Mouse (Mus musculus): Measurements from ENCODE around the gene Masp2. TPM values are rescaled to one million over a fixed set of nuclear protein-coding genes. Genes with fewer than 3 reads are reported as not detected.

Gene Masp2
- polyA plus RNA-seq (2017; shearing (Covaris generic)): under 1 TPM in 1 of 3 experiments, not detected in 2; 0.63 TPM

- no peak for ATAC-seq
These were observed at the start of gene Masp2 for GRCm38 (mm10) chr4:148602357-148603120. Gene Masp2 (plus strand): TSS chr4:148602554.

- ATAC-seq: no peak
These were observed 44.6 kb upstream of the Masp2 start for GRCm38 (mm10) chr4:148557766-148558165.

DNA sequence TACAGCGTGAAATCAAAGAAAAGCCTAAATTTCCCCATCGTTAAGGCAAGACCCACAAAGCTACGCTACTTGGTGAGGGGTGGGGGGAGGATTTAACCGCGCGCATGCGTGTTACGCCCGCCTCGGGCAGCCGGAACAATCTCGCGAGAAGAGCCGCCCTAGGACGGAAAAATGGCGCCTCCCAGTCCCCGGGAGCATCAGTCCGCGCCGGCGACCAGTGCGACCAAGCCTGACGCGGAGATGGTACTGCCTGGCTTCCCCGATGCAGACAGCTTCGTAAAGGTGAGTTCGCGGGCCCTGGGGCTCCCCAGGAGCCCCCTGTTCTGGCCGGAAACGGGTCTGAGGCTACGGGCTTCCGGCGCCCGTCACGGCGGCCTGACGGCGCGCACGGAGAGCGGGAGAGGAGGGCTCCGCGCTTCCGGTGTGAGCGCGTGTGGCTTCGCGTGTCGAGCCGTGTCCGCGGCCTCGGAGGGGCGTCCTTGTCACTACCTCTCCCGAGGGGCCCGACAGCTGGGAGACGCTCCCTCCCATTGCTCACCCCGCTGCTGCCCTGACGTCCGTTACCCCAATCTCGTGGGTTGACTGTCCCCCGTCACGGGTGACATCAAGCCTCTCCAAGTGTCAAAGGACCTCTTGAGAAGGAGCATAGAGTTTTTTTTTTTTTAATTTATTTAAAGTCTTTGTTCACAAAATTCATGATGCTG, 43.9 kb upstream of the Masp2 start, which contains the start of gene Exosc10:
Gene Exosc10 (plus strand): TSS at position 133 of the 704 bp plus-strand sequence.
- ATAC-seq: peak; percentile 88

DNA sequence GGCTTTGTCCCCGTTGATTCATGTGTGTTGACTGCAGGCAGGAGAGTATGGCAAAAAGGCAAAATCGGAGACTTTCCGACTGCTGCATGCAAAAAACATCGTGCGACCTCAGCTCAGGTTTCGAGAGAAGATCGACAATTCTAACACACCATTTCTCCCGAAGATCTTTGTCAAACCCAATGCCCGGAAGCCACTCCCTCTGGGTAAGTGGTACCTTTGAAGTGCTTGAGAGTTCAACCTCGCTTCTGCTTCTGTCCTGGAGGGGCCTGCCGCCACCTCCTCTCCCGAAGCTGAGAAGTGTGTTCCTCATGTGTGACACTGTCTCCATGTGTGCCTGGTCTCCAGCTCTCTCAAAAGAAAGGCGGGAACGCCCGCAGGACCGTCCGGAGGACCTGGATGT, 39.7 kb upstream of the Masp2 start:
- no peak for ATAC-seq

- no peak for ATAC-seq
These were observed 38.8 kb upstream of the Masp2 start for GRCm38 (mm10) chr4:148563595-148563994.

- no peak for ATAC-seq
These were observed 32.2 kb upstream of the Masp2 start for GRCm38 (mm10) chr4:148570138-148570537.

DNA sequence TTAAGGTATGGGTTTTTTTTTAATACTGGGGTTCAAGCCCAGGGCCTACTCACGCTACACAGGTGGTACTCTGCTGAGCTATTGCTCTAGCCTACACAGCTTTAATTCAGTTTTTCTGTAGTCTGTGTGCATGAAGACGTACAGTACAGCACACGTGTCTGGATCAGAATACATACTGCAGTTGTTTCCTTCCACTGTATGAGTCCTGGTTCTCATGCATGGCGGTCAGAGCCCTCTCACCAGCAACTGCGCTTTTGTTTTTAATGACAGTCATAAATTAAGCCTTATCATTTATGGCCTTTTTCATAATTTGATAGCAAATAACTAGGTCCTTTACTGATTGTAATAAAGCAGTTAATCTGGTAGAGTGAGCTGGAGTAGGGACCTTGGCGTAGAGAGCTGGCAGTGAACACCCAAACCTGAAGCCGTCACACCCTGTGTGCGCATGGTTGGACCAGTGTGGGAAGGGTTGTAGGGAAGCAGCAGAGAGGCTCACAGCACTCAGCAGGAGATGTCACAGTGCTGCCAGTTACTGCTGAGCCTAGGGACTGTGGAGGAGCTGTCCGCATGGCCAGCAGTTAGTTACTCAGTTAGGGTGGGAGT, 31.6 kb upstream of the Masp2 start:
- ATAC-seq: no peak

GRCm38 (mm10) chr4:148573222-148573621, 29.1 kb upstream of the Masp2 start:
- no peak for ATAC-seq

GRCm38 (mm10) chr4:148580765-148581164, 21.6 kb upstream of the Masp2 start:
- ATAC-seq: no peak

GRCm38 (mm10) chr4:148581422-148581821, 20.9 kb upstream of the Masp2 start:
- ATAC-seq: no peak

DNA sequence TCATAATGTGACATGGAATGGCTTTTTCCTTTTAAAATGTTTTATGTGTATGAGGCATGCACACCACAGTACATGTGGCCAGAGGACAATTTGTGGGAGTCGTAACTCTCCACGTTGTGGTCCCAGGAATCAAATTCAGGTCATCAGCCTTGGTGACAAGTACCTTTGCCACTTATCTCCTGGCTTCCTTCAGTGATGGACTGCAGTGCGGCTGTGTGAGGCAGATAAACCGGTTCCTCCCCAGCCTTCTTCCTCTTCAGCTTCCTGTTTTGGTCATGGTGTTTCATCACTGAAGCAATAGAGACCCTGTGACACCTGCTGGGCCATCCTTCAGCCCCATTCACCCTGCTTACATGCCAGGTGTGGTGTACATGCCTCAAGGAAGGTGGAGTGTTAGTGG, 19.1 kb upstream of the Masp2 start:
- ATAC-seq: no peak

- ATAC-seq: no peak
These were observed 15.7 kb upstream of the Masp2 start for GRCm38 (mm10) chr4:148586648-148587047.

DNA sequence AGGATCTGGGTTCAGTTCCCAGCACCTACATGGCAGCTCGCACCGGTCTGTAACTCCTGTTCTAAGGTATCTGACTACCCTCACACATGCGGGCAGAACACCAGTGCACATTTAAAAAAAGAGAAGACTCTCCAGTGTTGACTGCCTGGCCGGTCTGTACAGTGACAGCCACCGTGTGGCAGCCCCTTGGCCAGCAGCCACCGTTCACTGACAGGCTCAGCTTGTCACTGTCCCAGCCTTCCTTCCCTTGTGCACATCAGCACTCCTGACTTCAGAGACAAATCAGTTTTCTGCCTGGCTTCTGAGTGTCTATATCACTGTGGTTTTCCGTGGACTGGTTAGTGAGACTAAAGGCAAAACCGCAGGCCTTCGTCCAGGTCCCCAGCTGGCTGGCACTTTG, 13.6 kb upstream of the Masp2 start:
- no peak for ATAC-seq

DNA sequence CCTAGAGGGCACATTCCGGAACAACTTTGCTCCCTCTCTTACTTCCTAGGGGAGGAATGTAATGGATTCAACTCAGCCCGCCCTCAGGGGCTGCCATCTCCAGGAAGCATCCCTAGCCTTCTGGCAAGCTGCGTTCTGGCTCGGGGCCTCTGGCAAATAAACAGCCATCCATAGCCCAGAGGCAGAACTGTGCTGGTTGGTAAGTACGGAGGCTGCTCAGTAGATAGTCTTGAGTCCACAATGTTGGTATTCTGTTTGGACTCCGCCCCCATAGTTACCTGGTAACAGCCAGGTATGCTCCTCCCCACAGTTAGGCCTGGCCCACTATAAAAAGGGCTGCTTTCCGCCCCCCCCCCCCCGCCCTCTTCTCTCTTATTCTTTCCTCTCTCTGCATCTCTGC, 12.8 kb upstream of the Masp2 start:
- ATAC-seq: no peak

DNA sequence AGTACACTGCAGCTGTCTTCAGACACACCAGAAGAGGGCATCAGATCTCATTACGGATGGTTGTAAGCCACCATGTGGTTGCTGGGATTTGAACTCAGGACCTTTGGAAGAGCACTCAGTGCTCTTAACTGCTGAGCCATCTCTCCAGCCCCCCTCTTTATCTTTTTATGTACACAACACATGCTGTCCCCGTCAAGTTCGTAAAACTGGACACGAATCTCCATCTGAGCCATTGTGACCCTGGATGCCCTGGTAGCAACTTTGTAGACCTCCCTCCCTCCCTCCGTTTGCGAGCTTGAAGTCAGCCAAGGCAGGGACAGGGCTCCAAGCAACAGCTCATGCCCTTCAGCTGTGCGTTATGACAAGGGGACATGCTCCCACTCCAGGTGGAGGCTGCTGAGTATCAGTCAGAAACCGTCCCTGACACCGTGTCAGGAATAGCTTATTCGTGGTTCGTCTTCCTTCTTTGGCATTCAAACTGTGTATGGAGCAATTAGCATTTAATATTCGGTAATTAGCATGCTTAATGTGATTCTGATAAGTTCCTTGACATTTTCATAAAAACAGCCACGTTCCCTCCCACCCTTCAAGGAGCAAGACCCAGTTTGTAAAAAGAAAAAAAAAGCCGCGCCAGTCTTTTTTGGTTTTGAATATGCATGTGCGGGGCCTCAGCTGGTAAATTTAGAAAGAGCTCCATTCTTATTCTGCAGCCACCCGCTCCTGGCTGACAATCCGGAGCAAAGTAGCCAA, 11.8 kb upstream of the Masp2 start:
- peak; percentile 12 for ATAC-seq

GRCm38 (mm10) chr4:148591171-148591630, 11.2 kb upstream of the Masp2 start, which contains the start of gene Srm:
Gene Srm (plus strand): TSS chr4:148591503.
- ATAC-seq: peak; percentile 100

DNA sequence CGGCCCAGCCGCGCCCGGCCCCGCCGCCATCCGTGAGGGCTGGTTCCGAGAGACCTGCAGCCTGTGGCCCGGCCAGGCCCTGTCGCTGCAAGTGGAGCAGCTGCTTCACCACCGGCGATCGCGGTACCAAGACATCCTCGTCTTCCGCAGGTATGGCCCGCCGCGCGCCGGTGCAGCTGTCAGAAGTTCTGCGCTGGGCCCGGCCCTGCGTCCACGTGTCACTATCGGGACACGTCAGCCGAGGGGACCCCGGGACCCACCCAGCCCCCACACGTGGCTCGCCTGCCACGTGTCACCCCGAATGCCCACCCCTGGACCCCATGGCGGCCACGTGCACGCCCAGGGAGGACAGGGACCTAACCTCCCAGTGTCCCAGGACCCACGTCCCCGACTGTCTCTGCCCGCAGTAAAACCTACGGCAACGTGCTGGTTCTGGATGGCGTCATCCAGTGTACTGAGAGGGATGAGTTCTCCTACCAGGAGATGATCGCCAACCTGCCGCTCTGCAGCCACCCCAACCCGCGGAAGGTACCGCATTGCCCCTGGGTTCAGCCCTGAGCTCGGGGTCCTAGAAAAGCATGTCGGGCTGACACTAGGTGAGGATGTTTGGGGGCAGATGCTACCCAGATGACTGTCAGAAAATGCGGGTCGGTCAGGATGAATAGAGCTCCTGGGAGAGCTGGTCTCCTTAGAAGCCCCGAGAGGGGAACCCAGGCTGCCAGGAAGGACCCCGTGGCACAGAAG, 10.5 kb upstream of the Masp2 start:
- no peak for ATAC-seq

GRCm38 (mm10) chr4:148593996-148594395, 8.4 kb upstream of the Masp2 start:
- no peak for ATAC-seq

DNA sequence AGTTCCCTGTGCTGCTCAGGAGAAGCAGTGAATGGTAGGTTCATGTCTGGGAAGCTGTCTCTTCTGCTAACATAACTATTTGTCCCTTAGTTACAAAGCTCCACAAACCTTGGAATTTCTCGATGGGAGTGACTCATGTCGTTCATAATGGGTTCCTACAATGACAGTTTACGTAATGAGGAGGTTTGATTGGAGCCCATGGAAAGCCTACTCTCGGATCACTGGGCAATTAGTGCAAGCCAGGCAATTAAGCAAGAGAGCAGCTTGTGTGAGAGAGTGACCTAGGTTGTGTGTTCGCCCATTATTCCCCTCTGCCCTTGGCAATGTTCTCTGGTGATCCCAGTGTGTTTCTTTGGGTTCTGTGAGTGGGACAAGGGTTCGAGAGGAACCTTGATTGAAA, 6.4 kb upstream of the Masp2 start:
- no peak for ATAC-seq

DNA sequence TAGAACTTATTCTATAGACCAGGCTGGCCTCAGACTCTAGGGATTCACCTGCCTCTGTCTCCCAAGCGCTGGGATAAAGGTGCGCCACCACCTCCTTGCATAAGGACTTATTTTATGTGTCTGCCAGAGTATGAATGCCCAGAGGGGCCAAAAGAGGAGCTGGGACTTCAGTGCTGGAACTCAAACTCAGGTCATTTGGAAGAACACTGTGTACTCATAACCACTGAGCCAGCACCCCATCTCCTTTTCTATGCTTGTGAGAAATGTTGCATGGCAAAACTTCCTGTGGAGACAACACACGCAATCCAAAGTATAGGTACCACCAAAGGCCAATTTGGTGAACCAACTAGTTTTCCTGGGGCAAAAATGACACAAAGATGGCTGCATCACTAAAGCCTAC, 5.6 kb upstream of the Masp2 start:
- ATAC-seq: no peak

- no peak for ATAC-seq
These were observed 3.5 kb upstream of the Masp2 start for GRCm38 (mm10) chr4:148598826-148599225.

- no peak for ATAC-seq
These were observed 2.0 kb upstream of the Masp2 start for GRCm38 (mm10) chr4:148600316-148600715.
